Mouse (Mus musculus): ENCODE data around the gene Akr1cl. TPM values are rescaled to one million over a fixed set of nuclear protein-coding genes. Genes with fewer than 3 reads are reported as not detected.

The Akr1cl gene
- polyA plus RNA-seq, 1 experiment from 2014 or later, result not detected

GRCm38 (mm10) chr1:65041837-65042236 is 9.3 kb upstream of the Akr1cl start:
- Histone ChIP-seq H3K9me3 (no peaks in the 10 kb centered on the region), H3K36me3 (no peaks in the 10 kb centered on the region), H3K27me3 (no peaks in the 10 kb centered on the region), H3K4me3 (no peak overlapping the region), H3K27ac (replicated peaks) (no peak overlapping the region), H3K9ac (replicated peaks) (no peak overlapping the region), H3K4me1 (no peaks in the 10 kb centered on the region), H3K4me2 (replicated peaks) (no peak overlapping the region)
- no peak for ATAC-seq (replicated peaks)
- WGBS, result 93% methylated on average over 3 of the region's 3 CpGs

- 83% methylated on average over 6 of the region's 6 CpGs for WGBS
- no peak overlapping the region for H3K4me3 ChIP-seq
- H3K27ac ChIP-seq (replicated peaks), result no peak overlapping the region
- no peaks in the 10 kb centered on the region for H3K9me3 ChIP-seq
- H3K27me3 ChIP-seq, result no peaks in the 10 kb centered on the region
- H3K36me3 ChIP-seq, result no peaks in the 10 kb centered on the region
- H3K4me1 ChIP-seq, result no peaks in the 10 kb centered on the region
- H3K9ac ChIP-seq (replicated peaks), result no peak overlapping the region
- H3K4me2 ChIP-seq (replicated peaks), result no peak overlapping the region
- ATAC-seq (replicated peaks), result no peak
Measured at GRCm38 (mm10) chr1:65040806-65041205, 8.2 kb upstream of the Akr1cl start.

GRCm38 (mm10) chr1:65039679-65040078 is 7.1 kb upstream of the Akr1cl start:
- no peak for ATAC-seq (replicated peaks)
- no peak overlapping the region for H3K9ac ChIP-seq (replicated peaks)
- no peak overlapping the region for H3K4me2 ChIP-seq (replicated peaks)
- H3K27ac ChIP-seq (replicated peaks), result no peak overlapping the region
- H3K9me3 ChIP-seq, result no peaks in the 10 kb centered on the region
- no peaks in the 10 kb centered on the region for H3K36me3 ChIP-seq
- H3K27me3 ChIP-seq, result no peaks in the 10 kb centered on the region
- H3K4me3 ChIP-seq, result no peak overlapping the region
- 81% methylated on average over 3 of the region's 3 CpGs for WGBS
- H3K4me1 ChIP-seq, result no peaks in the 10 kb centered on the region

- Histone ChIP-seq H3K9ac (replicated peaks) (no peak overlapping the region), H3K27me3 (no peaks in the 10 kb centered on the region), H3K36me3 (no peaks in the 10 kb centered on the region), H3K4me2 (replicated peaks) (no peak overlapping the region), H3K27ac (replicated peaks) (no peak overlapping the region), H3K9me3 (no peaks in the 10 kb centered on the region), H3K4me1 (no peaks in the 10 kb centered on the region), H3K4me3 (no peak overlapping the region)
- 83% methylated on average over 2 of the region's 2 CpGs for WGBS
- no peak for ATAC-seq (replicated peaks)
Measured at GRCm38 (mm10) chr1:65037542-65037941, 5.0 kb upstream of the Akr1cl start.

- H3K4me3 ChIP-seq, result no peak overlapping the region
- H3K9me3 ChIP-seq, result no peaks in the 10 kb centered on the region
- H3K36me3 ChIP-seq, result no peaks in the 10 kb centered on the region
- no peak overlapping the region for H3K27ac ChIP-seq (replicated peaks)
- no peak overlapping the region for H3K4me2 ChIP-seq (replicated peaks)
- H3K4me1 ChIP-seq, result no peaks in the 10 kb centered on the region
- H3K9ac ChIP-seq (replicated peaks), result no peak overlapping the region
- 32% methylated on average over 3 of the region's 3 CpGs for WGBS
- ATAC-seq (replicated peaks), result no peak
- H3K27me3 ChIP-seq, result no peaks in the 10 kb centered on the region
Measured at GRCm38 (mm10) chr1:65035513-65035912, 3.0 kb upstream of the Akr1cl start.

GRCm38 (mm10) chr1:65028206-65028605 is 4.4 kb downstream of the Akr1cl start:
- no peaks in the 10 kb centered on the region for H3K9me3 ChIP-seq
- H3K36me3 ChIP-seq, result no peaks in the 10 kb centered on the region
- no peaks in the 10 kb centered on the region for H3K4me1 ChIP-seq
- H3K4me3 ChIP-seq, result no peak overlapping the region
- ATAC-seq (replicated peaks), result no peak
- no peaks in the 10 kb centered on the region for H3K27me3 ChIP-seq
- no peak overlapping the region for H3K27ac ChIP-seq (replicated peaks)
- H3K9ac ChIP-seq (replicated peaks), result no peak overlapping the region
- whole genome bisulfite sequencing, result 65% methylated on average over 9 of the region's 9 CpGs
- no peak overlapping the region for H3K4me2 ChIP-seq (replicated peaks)

GRCm38 (mm10) chr1:65012726-65013125 is 19.8 kb downstream of the Akr1cl start:
- no peak overlapping the region for H3K9ac ChIP-seq (replicated peaks)
- no peak overlapping the region for H3K4me3 ChIP-seq
- no peaks in the 10 kb centered on the region for H3K27me3 ChIP-seq
- no peak for ATAC-seq (replicated peaks)
- H3K4me2 ChIP-seq (replicated peaks), result no peak overlapping the region
- no peaks in the 10 kb centered on the region for H3K36me3 ChIP-seq
- no peaks in the 10 kb centered on the region for H3K9me3 ChIP-seq
- H3K4me1 ChIP-seq, result no peaks in the 10 kb centered on the region
- 79% methylated on average over 4 of the region's 4 CpGs for WGBS
- H3K27ac ChIP-seq (replicated peaks), result no peak overlapping the region

- Histone ChIP-seq H3K27ac (replicated peaks) (no peak overlapping the region), H3K27me3 (no peaks in the 10 kb centered on the region), H3K4me1 (no peaks in the 10 kb centered on the region), H3K36me3 (no peaks in the 10 kb centered on the region), H3K9me3 (no peaks in the 10 kb centered on the region), H3K4me3 (no peak overlapping the region), H3K9ac (replicated peaks) (no peak overlapping the region), H3K4me2 (replicated peaks) (no peak overlapping the region)
- 16% methylated on average over 9 of the region's 9 CpGs for WGBS
- ATAC-seq (replicated peaks), result peak; percentile 91
Measured at GRCm38 (mm10) chr1:65010153-65010552, 22.4 kb downstream of the Akr1cl start.

- no peaks in the 10 kb centered on the region for H3K4me1 ChIP-seq
Measured at GRCm38 (mm10) chr1:65005575-65005974, 27.0 kb downstream of the Akr1cl start.

GRCm38 (mm10) chr1:65004526-65004925 is 28.0 kb downstream of the Akr1cl start:
- no peak overlapping the region for H3K27ac ChIP-seq (replicated peaks)
- H3K36me3 ChIP-seq, result no peaks in the 10 kb centered on the region
- no peak overlapping the region for H3K4me2 ChIP-seq (replicated peaks)
- no peaks in the 10 kb centered on the region for H3K4me1 ChIP-seq
- H3K9me3 ChIP-seq, result no peaks in the 10 kb centered on the region
- 87% methylated on average over 4 of the region's 4 CpGs for WGBS
- no peaks in the 10 kb centered on the region for H3K27me3 ChIP-seq
- H3K9ac ChIP-seq (replicated peaks), result no peak overlapping the region
- no peak overlapping the region for H3K4me3 ChIP-seq
- ATAC-seq (replicated peaks), result no peak

More at GRCm38 (mm10) chr1:65005575-65005974, 27.0 kb downstream of the Akr1cl start:
- H3K36me3 ChIP-seq, result no peaks in the 10 kb centered on the region
- H3K4me3 ChIP-seq, result no peak overlapping the region
- H3K9ac ChIP-seq (replicated peaks), result no peak overlapping the region
- WGBS, result 96% methylated on average over 6 of the region's 6 CpGs
- no peak overlapping the region for H3K4me2 ChIP-seq (replicated peaks)
- no peak overlapping the region for H3K27ac ChIP-seq (replicated peaks)
- no peaks in the 10 kb centered on the region for H3K27me3 ChIP-seq
- no peaks in the 10 kb centered on the region for H3K9me3 ChIP-seq
- no peak for ATAC-seq (replicated peaks)

GRCm38 (mm10) chr1:64993206-64993605 is 39.4 kb downstream of the Akr1cl start:
- no peak overlapping the region for H3K9ac ChIP-seq (replicated peaks)
- H3K36me3 ChIP-seq, result no peaks in the 10 kb centered on the region
- no peaks in the 10 kb centered on the region for H3K4me1 ChIP-seq
- no peak overlapping the region for H3K4me2 ChIP-seq (replicated peaks)
- no peaks in the 10 kb centered on the region for H3K9me3 ChIP-seq
- no peaks in the 10 kb centered on the region for H3K27me3 ChIP-seq
- 71% methylated on average over 4 of the region's 4 CpGs for WGBS
- no peak overlapping the region for H3K4me3 ChIP-seq
- no peak for ATAC-seq (replicated peaks)
- no peak overlapping the region for H3K27ac ChIP-seq (replicated peaks)

GRCm38 (mm10) chr1:64988176-64988575 is 44.4 kb downstream of the Akr1cl start:
- Histone ChIP-seq H3K4me3 (no peak overlapping the region), H3K36me3 (no peaks in the 10 kb centered on the region), H3K4me2 (replicated peaks) (no peak overlapping the region), H3K27me3 (no peaks in the 10 kb centered on the region), H3K9me3 (no peaks in the 10 kb centered on the region), H3K9ac (replicated peaks) (no peak overlapping the region), H3K27ac (replicated peaks) (no peak overlapping the region), H3K4me1 (no peaks in the 10 kb centered on the region)
- no peak for ATAC-seq (replicated peaks)

GRCm38 (mm10) chr1:64986120-64986519 is 46.4 kb downstream of the Akr1cl start:
- Histone ChIP-seq H3K4me3 (no peak overlapping the region), H3K4me2 (replicated peaks) (no peak overlapping the region), H3K27ac (replicated peaks) (no peak overlapping the region), H3K9ac (replicated peaks) (no peak overlapping the region), H3K4me1 (no peaks in the 10 kb centered on the region), H3K27me3 (no peaks in the 10 kb centered on the region), H3K36me3 (no peaks in the 10 kb centered on the region), H3K9me3 (no peaks in the 10 kb centered on the region)
- ATAC-seq (replicated peaks), result 0 out of 2 replicates have a peak, but pooled peaks have one; percentile 43
- 42% methylated on average over 7 of the region's 7 CpGs for WGBS

All from forebrain, embryonic 15.5 days (tissue).